Mouse (Mus musculus): ENCODE data around the gene Gpc5.

DNA sequence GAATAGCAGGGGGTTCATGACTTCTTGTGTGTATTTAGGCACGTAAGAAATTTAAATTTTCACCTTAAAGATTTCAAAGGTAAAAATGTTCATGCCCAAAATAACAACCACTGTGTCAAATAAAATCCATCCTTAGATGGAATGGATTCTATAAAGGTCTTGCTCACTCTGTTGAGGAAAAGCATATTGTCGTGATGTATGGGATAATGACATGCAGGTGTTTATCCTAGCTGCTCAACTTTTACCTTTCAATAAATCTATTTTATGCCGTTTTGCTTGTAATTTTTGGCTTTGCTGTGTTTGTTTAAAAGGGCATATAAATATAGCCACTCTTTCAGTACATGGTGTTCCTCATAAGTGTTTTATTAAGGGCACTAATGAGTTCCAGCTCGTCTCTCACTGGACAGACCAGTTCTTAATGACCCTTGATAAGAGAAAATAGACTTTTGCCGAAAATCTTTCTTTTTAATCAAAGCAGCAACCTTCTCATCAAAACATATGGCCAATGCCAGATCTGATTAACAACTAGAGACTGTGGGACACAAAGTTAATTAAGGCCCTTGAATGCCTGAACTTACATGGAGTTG is 901.6 kb downstream of the Gpc5 start:
- TF ChIP-seq ETS1 (conservative IDR thresholded peaks at IDR 0.05; ENCODE audit: low read depth, low read length) (no peak), BHLHE40 (IDR thresholded peaks at IDR 0.05; ENCODE audit: low read depth, low read length) (no peak), CTCF (conservative IDR thresholded peaks at IDR 0.05 in 1 of 2, IDR thresholded peaks at IDR 0.05 in 1 of 2; ENCODE audit: low read depth in 2 of 2, low read length in 2 of 2) (no peak), POLR2AphosphoS2 (IDR thresholded peaks at IDR 0.05; ENCODE audit: low read depth, low read length) (no peak), ZNF384 (IDR thresholded peaks at IDR 0.05; ENCODE audit: low read depth, low read length) (no peak), SIN3A (IDR thresholded peaks at IDR 0.05; ENCODE audit: low read length) (no peak), POLR2A (IDR thresholded peaks at IDR 0.05; ENCODE audit: low read depth, low read length) (no peak), MAFK (IDR thresholded peaks at IDR 0.05; ENCODE audit: insufficient replicate concordance, low read length) (no peak), CHD2 (IDR thresholded peaks at IDR 0.05; ENCODE audit: low read length) (no peak), USF1 (IDR thresholded peaks at IDR 0.05; ENCODE audit: low read depth, low read length) (no peak), MEF2A (IDR thresholded peaks at IDR 0.05; ENCODE audit: borderline replicate concordance, low read depth, low read length) (no peak), MXI1 (IDR thresholded peaks at IDR 0.05; ENCODE audit: low read depth, low read length) (no peak), NELFE (IDR thresholded peaks at IDR 0.05; ENCODE audit: low read depth, low read length) (no peak), GABPA (IDR thresholded peaks at IDR 0.05; ENCODE audit: insufficient replicate concordance, low read depth, low read length) (no peak)

Measured in CH12.LX (cell line).